Mouse (Mus musculus) Muller cell, postnatal 12 days (primary cell): ENCODE data around the gene Gm17606.

Experiments used
- DNase-seq: peaks from one replicate; pipeline ENCODE4 v3.0.0-alpha.2; 2015; ENCODE audit errors: inconsistent ontology term

The Gm17606 gene

DNA sequence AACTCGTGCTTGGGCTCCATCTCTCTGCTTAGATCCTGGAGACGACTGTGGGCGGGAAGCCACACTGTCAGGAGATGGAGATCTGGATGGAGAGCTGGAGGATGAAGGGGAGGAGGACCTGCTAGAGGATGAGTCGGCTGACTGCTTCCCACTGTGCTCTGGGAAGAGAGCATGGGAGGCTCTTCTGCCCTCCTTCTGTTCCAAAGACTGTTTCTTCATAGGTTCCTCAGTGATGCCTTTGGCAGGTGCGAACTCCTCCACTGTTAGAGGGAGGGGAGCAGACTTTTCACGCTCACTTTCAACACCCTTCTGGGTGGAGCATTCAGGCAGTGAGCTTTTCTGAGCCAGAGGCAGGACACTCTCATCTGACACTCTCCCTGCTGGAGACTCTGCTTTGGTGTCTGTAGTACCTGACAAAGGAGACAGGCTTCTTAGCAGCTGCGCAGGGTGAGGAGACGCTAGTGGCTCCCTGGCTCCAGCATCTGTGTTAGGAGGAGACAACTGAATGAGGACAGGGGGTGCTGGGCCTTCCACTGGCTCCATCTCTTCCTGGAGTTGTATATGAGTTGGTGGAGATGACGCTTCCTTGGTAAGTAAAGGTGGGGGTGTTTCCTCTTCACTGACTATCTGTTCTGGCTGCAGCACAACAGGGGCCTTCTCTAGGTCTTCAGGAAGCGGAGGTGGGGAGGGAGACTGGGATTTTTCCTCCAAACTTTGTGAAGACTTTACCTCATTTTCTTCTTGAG lies 23.9 kb downstream of the Gm17606 start:
- no peak for DNase-seq

DNA sequence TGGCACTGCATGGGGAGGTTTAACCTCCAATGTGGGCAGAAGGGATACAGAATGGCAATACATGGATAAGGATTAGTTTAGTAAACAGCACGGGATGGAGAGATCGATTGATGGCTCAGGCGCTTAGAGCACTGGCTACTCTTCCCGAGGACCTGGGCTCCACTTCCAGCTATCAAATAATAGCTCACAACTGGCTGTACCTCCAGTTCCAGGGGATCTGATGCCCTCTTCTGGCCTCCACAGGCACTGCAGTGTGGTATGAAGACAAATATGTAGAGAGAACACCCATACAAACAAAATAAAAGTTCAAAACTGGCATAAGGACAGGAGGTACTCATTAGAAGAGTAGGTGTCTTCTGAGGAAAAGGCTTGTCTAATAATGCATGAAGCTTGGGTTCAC lies 28.6 kb downstream of the Gm17606 start:
- peak; percentile 9 for DNase-seq

DNA sequence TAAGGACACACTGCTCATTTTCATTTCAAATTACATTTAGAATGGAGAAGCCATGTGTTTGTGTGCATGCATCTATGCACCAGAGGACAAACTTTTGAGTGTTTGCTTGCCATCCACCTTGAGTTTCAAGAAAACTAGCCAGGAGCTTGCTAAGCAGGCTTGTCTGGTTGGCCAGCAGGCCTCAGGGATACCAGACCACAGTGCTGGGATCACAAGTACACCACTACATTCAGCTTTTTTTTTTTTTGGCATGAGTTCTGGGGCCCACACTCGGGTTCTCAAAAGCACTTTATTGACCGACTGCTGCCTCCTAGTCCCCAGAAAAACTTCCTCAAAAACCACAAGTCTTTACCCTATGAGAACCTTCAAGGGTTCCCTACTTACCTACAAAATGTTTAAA lies 33.6 kb downstream of the Gm17606 start:
- DNase-seq = no peak

DNA sequence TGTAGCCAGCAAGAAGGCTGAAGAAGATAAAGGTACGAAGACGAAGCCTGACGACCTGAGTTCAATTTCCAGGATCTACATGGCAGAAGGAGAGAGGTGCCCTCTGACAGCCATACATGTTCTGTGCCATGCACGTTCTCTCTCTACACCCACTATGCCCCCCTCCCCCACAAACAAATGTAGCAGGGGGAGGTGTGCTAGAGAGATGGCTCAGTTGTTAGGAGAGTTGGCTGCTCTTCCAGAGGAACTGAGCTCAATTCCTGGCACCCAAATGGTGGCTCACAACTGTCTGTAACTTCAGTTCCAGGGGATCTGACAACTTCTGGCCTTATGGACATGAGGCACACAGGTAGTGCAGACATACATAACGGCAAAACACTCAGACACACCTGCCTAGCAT lies 35.5 kb downstream of the Gm17606 start:
- DNase-seq = no peak

DNA sequence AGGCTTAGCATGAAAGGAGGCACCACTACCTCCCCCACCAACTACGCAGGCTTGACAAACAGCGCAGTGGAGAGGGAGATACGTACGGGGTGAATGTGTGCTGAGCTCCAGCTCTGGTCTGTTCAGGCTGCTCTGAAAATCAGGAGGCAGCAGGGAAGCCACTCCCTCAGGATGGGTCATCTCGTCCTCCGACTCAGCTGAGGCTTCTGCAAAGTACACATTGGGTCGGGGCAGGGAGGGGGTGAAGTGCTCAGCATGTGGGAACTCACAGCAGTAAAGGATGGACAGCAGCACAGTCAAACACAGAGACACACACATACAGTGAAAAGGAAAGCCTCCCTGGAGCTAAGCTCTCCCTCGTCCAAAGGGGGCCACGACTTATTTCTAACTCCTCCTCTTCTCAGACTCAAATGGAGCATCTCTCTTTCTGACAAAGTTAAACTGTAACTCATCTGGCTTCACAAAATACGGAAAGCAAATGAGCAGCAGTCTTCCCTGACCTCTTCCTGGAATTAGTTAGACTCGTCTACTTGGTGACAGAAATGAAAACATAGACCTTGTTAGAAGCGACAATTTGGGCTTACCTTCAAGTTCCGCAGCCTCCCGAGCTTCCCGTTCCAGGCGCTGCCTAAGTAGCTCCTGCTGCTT lies 38.0 kb downstream of the Gm17606 start:
- no peak for DNase-seq

DNA sequence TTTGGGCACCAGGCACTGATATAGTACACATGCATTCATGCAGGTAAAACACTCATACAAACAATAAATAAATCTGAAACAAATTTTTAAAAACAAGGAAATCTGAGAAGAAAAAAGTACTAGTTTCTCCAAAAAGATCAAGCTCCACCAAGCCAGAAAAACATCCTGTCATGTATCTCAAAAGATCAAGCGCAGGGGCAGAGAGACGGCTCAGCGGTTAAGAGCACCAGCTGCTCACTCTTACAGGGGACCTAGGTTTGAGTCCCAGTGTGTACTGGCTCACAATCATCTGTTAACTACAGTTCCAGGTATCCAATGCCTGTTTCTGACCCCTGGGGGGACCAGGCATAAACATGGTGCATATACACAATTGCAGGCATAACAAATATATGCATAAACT lies 41.6 kb downstream of the Gm17606 start:
- DNase-seq = no peak

DNA sequence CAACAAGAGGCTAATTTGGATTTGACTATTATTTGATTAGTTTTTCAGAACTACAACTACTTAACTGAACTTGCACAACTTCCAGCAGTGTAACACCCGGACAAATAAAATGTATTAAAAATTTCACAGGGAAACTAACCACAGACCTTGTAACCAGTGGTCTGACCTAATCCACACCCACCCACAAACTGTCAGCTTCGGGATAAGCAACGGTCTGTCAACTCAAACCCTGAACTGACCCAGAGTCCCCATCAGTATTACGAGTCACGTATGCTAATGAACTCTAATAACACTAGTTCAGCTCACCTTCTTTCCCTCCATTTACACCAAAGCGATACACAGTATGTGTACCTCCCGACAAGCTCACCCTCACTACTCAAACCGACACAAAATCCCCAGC lies 44.7 kb downstream of the Gm17606 start:
- DNase-seq = peak; percentile 6

DNA sequence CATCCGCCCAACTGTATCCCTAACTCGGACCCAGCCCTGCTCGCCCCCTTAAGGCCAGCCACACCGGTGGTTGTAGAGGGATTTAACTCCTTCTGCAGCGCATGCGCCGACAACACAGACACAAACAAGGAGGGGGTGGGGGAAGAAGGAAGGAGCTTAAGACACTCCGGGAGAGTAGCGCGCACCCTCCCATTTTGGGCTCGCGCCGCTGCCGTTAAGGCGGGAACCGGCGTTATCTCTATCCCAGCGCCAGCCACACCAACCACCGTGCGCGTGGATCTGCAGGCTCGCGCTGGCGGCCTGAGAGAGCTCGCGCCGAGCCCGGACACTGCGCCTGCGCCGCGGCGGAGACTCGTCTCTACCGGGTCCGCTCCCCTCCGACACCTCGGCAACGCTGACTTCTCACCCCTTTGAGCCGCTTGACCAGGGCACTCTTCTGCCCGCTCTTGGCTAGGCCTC lies 45.3 kb downstream of the Gm17606 start, which contains the start of gene 1700123O20Rik:
Gene 1700123O20Rik, plus strand, starts transcription at position 154 of the 459 bp plus-strand sequence.
- DNase-seq = peak; percentile 94

DNA sequence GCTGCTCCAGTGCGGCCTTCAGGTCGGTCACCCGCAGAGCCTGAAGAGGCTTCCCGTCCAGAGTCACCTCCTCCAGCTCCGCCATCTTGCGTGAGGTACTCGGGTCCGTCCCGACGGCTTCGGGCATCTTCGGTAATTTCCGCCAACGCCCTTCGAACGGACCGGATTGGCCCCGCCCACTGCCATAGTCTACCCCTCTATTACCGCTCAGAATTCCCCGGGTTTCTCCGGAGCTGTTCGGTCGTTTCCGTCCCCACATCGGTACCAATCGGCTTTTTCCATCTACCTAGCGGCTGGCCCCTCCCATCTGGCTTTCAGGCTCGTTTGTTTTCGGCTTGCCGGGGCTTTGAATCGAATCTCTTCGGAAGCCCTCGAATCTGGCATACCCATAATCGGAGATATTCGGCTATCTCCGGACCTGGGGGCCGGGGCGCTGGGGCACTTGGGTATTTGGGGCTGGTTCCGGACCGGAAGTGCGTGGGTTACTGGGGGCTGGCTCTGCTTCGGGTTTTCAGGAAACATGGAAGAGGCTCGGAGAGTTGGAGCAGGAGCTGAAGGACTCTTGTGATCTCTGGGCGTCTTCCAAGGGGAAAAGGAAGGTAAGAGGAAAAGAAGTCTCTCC lies 45.9 kb downstream of the Gm17606 start, which contains the start of gene Acin1:
Gene Acin1, minus strand, starts transcription at position 410 of the 622 bp plus-strand sequence.
- peak; percentile 100 for DNase-seq

DNA sequence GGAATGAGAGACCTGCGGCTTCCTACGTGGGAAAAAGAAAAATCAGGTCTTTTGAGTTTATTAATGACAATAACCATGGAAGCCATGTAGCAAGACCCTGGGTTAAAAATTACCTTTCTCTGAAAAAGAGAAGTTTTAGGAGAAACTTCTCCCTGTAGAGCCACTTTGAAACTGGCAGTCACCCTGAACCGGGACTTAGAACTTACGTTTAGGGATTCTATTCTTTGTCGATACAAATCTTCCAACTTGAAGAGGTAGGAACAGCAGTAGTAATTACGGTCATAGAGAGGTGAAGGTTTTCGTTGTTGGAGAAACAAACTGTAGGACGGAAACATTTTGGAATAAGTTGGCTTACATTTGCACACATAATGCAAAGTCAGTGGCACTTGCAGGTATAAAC lies 46.5 kb downstream of the Gm17606 start:
- DNase-seq = no peak

DNA sequence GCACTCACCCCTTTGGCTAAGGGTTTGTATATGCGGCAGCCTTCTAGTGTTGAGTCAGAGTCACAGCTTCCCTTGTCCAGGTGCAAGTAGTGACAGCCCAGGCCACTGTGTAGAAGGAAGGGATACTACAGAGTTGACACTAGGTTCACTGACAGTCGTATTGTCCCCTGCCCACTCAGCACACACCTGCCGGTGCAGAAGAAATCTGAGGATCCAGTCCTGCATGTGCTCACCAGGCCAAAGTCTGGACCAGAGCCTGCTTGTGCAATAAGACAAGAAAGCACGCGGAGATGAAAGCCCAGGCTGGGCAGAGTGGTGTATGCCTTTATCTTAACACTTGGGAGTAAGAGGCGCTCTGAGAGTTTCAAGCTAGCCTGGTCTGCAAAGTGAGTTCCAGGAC lies 54.3 kb downstream of the Gm17606 start:
- DNase-seq = no peak

DNA sequence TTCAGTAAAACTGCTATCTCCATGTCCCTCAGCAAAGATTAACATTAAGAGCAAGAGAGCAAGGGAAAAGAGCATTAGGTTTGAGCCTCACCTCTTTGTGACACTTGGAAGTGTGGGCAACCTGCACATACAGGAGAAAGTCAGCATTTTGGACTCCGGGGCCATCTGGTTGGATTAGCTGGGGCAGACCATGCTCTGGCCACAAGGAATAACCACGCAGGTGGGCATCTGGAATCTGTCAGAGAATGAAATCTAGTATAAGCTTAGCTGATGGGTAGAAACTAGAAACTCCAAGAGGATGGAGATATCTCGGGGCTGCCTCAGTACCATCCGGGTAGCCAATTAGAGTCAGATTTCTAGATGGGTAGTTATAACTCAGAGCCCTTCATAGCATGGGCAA lies 56.0 kb downstream of the Gm17606 start:
- no peak for DNase-seq
